Mouse (Mus musculus): ENCODE measurements around the gene Fam13c. TPM values are rescaled to one million over a fixed set of nuclear protein-coding genes. Genes with fewer than 3 reads are reported as not detected.

Fam13c gene
- polyA plus RNA-seq, 1 experiment, result 22.4 TPM

DNA sequence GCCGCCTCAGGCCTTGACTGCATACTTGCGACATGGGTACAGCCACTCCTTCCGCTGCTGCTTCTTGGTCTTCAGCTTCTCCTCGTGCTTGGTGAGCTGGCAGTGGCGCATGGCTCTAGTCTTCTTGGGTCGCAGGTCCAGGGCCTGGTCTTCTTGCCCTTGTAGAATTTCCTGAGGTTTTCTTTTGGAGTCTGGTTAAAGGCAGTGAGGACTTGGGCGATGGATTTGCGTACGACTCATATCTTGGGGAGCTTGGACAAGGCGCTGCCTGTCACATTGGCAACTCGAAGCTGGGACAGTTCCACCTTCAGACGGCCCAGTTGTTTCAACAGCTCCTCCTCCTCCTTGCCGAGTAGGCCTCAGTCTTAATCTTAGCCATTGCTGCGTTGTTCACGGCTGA is 64.6 kb downstream of the Fam13c start:
- Histone ChIP-seq H3K4me1 (ENCODE audit: control insufficient read depth, insufficient read depth, low read length) (no peaks in the 10 kb centered on the region), H3K27ac (ENCODE audit: insufficient read depth, low read length) (no peak overlapping the region), H3K9ac (ENCODE audit: low read depth, poor library complexity, severe bottlenecking) (no peak overlapping the region), H3K4me3 (ENCODE audit: low read depth, low read length) (no peak overlapping the region), H3K27me3 (ENCODE audit: control insufficient read depth, insufficient read depth, low read length, poor library complexity, severe bottlenecking) (no peaks in the 10 kb centered on the region), H3K9me3 (replicated peaks; ENCODE audit: control insufficient read depth, insufficient read depth, low read length, poor library complexity, severe bottlenecking) (0 out of 2 replicates have a peak, but pooled peaks cover 3% of the 10 kb centered on the region), H3K36me3 (ENCODE audit: control insufficient read depth, insufficient read depth, low read length, poor library complexity, severe bottlenecking) (no peaks in the 10 kb centered on the region)
- TF ChIP-seq EP300 (IDR thresholded peaks at IDR 0.05; ENCODE audit: insufficient read depth, low read depth, low read length) (no peak), POLR2A (IDR thresholded peaks at IDR 0.05; ENCODE audit: insufficient read depth, low read length) (no peak), CTCF (IDR thresholded peaks at IDR 0.05; ENCODE audit: low read depth, low read length) (no peak)

DNA sequence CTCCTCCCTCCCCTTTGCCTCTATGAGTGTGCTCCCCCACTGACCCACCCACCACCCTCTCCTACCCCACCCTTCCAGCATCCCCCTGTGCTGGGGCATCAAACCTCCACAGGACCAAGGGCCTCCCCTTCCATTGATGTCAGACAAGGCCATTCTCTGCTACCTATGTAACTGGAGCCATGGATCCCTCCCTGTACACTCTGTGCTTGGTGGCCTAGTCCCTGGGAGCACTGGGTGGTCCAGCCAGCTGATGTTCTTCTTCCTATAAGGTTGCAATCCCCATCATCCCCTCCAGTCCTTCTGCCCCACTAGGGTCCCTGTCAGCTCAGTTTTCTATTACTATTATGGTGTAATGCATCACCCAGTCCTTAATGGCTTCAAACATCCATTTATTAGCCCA is 65.1 kb downstream of the Fam13c start:
- Histone ChIP-seq H3K36me3 (ENCODE audit: control insufficient read depth, insufficient read depth, low read length, poor library complexity, severe bottlenecking) (no peaks in the 10 kb centered on the region), H3K4me3 (ENCODE audit: low read depth, low read length) (no peak overlapping the region), H3K9me3 (replicated peaks; ENCODE audit: control insufficient read depth, insufficient read depth, low read length, poor library complexity, severe bottlenecking) (0 out of 2 replicates have a peak, but pooled peaks cover 3% of the 10 kb centered on the region), H3K27ac (ENCODE audit: insufficient read depth, low read length) (no peak overlapping the region), H3K27me3 (ENCODE audit: control insufficient read depth, insufficient read depth, low read length, poor library complexity, severe bottlenecking) (no peaks in the 10 kb centered on the region), H3K4me1 (ENCODE audit: control insufficient read depth, insufficient read depth, low read length) (no peaks in the 10 kb centered on the region), H3K9ac (ENCODE audit: low read depth, poor library complexity, severe bottlenecking) (no peak overlapping the region)
- TF ChIP-seq POLR2A (IDR thresholded peaks at IDR 0.05; ENCODE audit: insufficient read depth, low read length) (no peak), EP300 (IDR thresholded peaks at IDR 0.05; ENCODE audit: insufficient read depth, low read depth, low read length) (no peak)

DNA sequence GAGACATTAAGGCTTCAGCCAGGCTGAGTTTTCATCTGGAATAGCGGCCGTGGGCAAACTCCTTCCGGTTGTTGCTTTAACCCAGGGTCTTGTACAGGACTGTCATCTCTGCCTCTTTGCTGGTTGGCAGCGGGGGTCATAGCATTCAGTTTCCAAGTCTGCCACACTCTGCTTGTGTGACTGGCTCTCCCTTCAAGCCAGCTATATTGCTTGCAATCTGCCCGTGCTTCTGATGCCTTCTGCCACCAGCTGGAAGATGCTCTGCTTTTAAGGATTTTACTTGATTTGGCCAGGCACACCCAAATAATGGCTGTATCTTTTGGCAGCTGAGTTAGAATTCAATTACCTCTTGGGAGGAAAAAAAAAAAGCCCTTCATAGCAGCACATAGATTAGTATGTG is 65.6 kb downstream of the Fam13c start:
- H3K27me3 ChIP-seq (ENCODE audit: control insufficient read depth, insufficient read depth, low read length, poor library complexity, severe bottlenecking), result no peaks in the 10 kb centered on the region
- no peak overlapping the region for H3K27ac ChIP-seq (ENCODE audit: insufficient read depth, low read length)
- no peak overlapping the region for H3K4me3 ChIP-seq (ENCODE audit: low read depth, low read length)
- H3K36me3 ChIP-seq (ENCODE audit: control insufficient read depth, insufficient read depth, low read length, poor library complexity, severe bottlenecking), result no peaks in the 10 kb centered on the region
- 0 out of 2 replicates have a peak, but pooled peaks cover 3% of the 10 kb centered on the region for H3K9me3 ChIP-seq (replicated peaks; ENCODE audit: control insufficient read depth, insufficient read depth, low read length, poor library complexity, severe bottlenecking)
- no peaks in the 10 kb centered on the region for H3K4me1 ChIP-seq (ENCODE audit: control insufficient read depth, insufficient read depth, low read length)
- H3K9ac ChIP-seq (ENCODE audit: low read depth, poor library complexity, severe bottlenecking), result no peak overlapping the region
- TF ChIP-seq CTCF (IDR thresholded peaks at IDR 0.05; ENCODE audit: low read depth, low read length) (no peak), EP300 (IDR thresholded peaks at IDR 0.05; ENCODE audit: insufficient read depth, low read depth, low read length) (no peak), POLR2A (IDR thresholded peaks at IDR 0.05; ENCODE audit: insufficient read depth, low read length) (no peak)

DNA sequence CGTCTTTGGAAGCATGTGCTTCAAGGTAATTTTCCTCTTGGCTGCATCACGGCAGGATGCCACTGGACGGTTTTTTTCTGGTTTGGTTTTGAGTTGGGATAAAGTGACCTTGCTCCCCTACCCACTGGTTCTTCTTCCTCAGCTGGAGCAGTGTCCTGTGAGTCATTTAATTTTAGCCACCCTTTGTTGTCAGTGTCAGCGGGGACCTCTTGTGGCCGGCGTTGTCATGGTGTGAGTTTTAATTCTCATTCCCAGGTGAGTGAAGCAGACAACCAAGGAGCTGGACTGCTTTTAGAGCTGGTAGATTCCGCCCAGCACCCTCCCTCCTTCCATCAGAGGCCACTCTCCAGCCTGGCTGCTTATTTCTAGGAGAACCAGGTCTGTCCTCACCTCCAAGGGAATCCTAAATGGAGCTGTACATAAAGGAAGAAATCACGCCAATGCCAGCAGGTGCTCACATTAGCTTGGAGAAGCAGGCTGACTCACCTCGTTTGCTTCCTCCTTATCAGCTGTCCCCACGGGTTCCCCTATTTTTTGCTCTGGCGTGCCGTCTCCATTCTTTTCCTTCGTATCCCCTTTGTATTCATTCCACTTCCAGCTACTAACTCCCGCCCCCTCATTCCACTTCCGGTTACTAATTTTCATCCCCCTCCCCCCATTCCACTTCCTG is 66.4 kb downstream of the Fam13c start:
- Histone ChIP-seq H3K36me3 (ENCODE audit: control insufficient read depth, insufficient read depth, low read length, poor library complexity, severe bottlenecking) (no peaks in the 10 kb centered on the region), H3K4me3 (ENCODE audit: low read depth, low read length) (peak overlapping the region; percentile 9; the same call in 1 of the 2 replicates), H3K27ac (ENCODE audit: insufficient read depth, low read length) (no peak overlapping the region), H3K9ac (ENCODE audit: low read depth, poor library complexity, severe bottlenecking) (no peak overlapping the region), H3K4me1 (ENCODE audit: control insufficient read depth, insufficient read depth, low read length) (no peaks in the 10 kb centered on the region), H3K9me3 (replicated peaks; ENCODE audit: control insufficient read depth, insufficient read depth, low read length, poor library complexity, severe bottlenecking) (0 out of 2 replicates have a peak, but pooled peaks cover 3% of the 10 kb centered on the region), H3K27me3 (ENCODE audit: control insufficient read depth, insufficient read depth, low read length, poor library complexity, severe bottlenecking) (no peaks in the 10 kb centered on the region)
- TF ChIP-seq CTCF (IDR thresholded peaks at IDR 0.05; ENCODE audit: low read depth, low read length) (peak; percentile 42), EP300 (IDR thresholded peaks at IDR 0.05; ENCODE audit: insufficient read depth, low read depth, low read length) (no peak)

DNA sequence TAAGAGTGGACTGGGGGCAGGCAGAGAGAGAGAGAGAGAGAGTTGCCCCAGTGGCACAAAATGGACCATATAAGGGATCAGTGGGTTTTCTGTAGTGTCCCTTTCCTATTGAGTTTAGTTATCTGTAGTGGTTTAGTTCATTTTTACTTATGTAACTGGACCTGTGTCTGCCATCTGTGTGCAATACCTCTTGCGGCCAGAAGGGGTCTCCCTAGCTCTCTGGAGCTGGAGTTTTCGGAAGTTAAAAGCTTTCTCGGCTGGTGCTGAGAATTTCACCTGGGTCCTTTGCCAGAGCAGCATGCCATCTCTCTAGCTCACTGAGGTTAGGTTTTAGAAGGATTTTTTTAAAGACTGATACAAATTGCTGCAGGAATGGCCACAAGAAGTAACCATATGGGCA is 67.6 kb downstream of the Fam13c start:
- Histone ChIP-seq H3K27me3 (ENCODE audit: control insufficient read depth, insufficient read depth, low read length, poor library complexity, severe bottlenecking) (no peaks in the 10 kb centered on the region), H3K4me3 (ENCODE audit: low read depth, low read length) (no peak overlapping the region), H3K9me3 (replicated peaks; ENCODE audit: control insufficient read depth, insufficient read depth, low read length, poor library complexity, severe bottlenecking) (no peaks in the 10 kb centered on the region), H3K4me1 (ENCODE audit: control insufficient read depth, insufficient read depth, low read length) (no peaks in the 10 kb centered on the region), H3K27ac (ENCODE audit: insufficient read depth, low read length) (no peak overlapping the region), H3K9ac (ENCODE audit: low read depth, poor library complexity, severe bottlenecking) (no peak overlapping the region), H3K36me3 (ENCODE audit: control insufficient read depth, insufficient read depth, low read length, poor library complexity, severe bottlenecking) (no peaks in the 10 kb centered on the region)
- TF ChIP-seq EP300 (IDR thresholded peaks at IDR 0.05; ENCODE audit: insufficient read depth, low read depth, low read length), result no peak
- peak; percentile 48 for TF ChIP-seq CTCF (IDR thresholded peaks at IDR 0.05; ENCODE audit: low read depth, low read length)

DNA sequence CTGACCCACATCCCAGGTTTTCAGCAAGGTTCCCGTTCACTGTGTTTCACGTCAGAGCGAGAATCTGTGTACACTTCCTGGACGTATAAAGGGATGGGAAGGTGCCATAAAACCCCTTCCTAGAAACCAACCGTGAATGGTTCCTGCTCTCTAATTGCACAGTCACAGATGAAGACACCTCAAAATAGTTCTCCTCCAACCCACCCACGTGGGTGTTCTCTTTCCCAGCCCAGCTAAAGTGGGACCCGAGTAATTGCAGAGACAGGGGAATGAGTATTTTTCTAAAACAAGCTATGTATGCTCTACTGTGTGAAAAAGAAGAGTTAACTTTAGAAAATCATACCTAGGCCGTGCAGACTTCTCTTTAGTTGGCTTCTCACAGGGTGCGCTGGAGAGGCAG is 74.6 kb downstream of the Fam13c start:
- Histone ChIP-seq H3K4me3 (ENCODE audit: low read depth, low read length) (no peak overlapping the region), H3K9ac (ENCODE audit: low read depth, poor library complexity, severe bottlenecking) (no peak overlapping the region), H3K27me3 (ENCODE audit: control insufficient read depth, insufficient read depth, low read length, poor library complexity, severe bottlenecking) (no peaks in the 10 kb centered on the region), H3K27ac (ENCODE audit: insufficient read depth, low read length) (no peak overlapping the region), H3K4me1 (ENCODE audit: control insufficient read depth, insufficient read depth, low read length) (peaks cover 2% of the 10 kb centered on the region), H3K9me3 (replicated peaks; ENCODE audit: control insufficient read depth, insufficient read depth, low read length, poor library complexity, severe bottlenecking) (no peaks in the 10 kb centered on the region), H3K36me3 (ENCODE audit: control insufficient read depth, insufficient read depth, low read length, poor library complexity, severe bottlenecking) (no peaks in the 10 kb centered on the region)
- TF ChIP-seq CTCF (IDR thresholded peaks at IDR 0.05; ENCODE audit: low read depth, low read length), result no peak

All from ES-Bruce4 (cell line).